ENCODE assay signal across 11 mouse cellular contexts in the genomic region with DNA sequence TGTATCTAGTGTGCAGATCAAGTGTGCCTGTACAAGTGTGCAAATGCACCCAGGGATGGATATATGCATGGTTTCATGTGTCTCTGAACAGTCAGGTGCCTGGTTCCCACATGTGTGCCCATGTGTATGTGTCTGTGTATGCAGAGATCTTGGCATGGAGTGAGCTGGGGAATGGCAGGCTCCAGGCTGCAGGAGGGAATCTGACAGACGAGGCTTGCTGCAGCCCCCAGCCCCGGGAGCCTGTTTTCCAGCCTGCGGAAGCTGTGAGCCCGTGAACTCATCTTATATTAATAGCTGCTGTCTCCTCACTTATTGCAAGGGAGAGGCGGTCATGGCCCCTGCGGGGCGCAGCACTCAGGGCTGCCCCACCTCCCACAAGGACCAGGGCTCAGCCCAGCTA. TPM values are rescaled to one million over a fixed set of nuclear protein-coding genes. Genes with fewer than 3 reads are reported as not detected.
DNase-seq lines count a peak whose midpoint lies in the region; ATAC-seq and TF ChIP-seq lines count a peak whose summit lies in the region.
"Had no signal": no experiment of that assay in that cellular context is flagged by ENCODE, and none has a peak within 500 bp of the region (broad histone marks: within the 10 kb centered on the region; RNA-seq: fewer than 3 reads in every experiment).

No protein-coding gene starts in this region.

- intact Hi-C loops in heart, postnatal 36 days (cut with DNase I), result no loop called here

- WGBS in limb, embryonic 14.5 days, result 28% methylated on average over 7 of the region's 7 CpGs

- no peaks in the 10 kb centered on the region for H3K27me3 ChIP-seq in limb, embryonic 14.5 days (ENCODE audit: control insufficient read depth, insufficient read depth, low read length)

- no peak for ATAC-seq in limb, embryonic 14.5 days (ENCODE audit: low FRiP score, low read depth)

- H3K27ac ChIP-seq in limb, embryonic 14.5 days (replicated peaks; ENCODE audit: low read depth, low read length), result 0 out of 2 replicates have a peak overlapping the region, but pooled peaks have one; percentile 13
- H3K27ac ChIP-seq: liver, embryonic 15.5 days had no signal

- no peak overlapping the region for H3K4me3 ChIP-seq in limb, embryonic 14.5 days (replicated peaks; ENCODE audit: low read length)
- H3K4me3 ChIP-seq: liver, embryonic 15.5 days had no signal

- H3K36me3 ChIP-seq in limb, embryonic 14.5 days (ENCODE audit: control insufficient read depth, insufficient read depth, low read length), result no peaks in the 10 kb centered on the region
- H3K36me3 ChIP-seq: liver, embryonic 15.5 days had no signal

- TF ChIP-seq POLR2A in limb, embryonic 14.5 days (IDR thresholded peaks at IDR 0.05; ENCODE audit: borderline replicate concordance, extremely low read depth, insufficient read depth, insufficient read length), result no peak

- DNase-seq in heart, adult 11 months, result peak; percentile 89
- no peak for DNase-seq in heart, postnatal 36 days
- peak; percentile 33 for DNase-seq in retina, postnatal 1 day
- DNase-seq in retina, embryonic 14.5 days (ENCODE audit: low spot score), result no peak
- DNase-seq in limb, embryonic 14.5 days (ENCODE audit: low spot score), result no peak
- no peak for DNase-seq in embryo, embryonic 10 days (ENCODE audit: low spot score)
- no peak for DNase-seq in testis, postnatal 14 days (ENCODE audit: low spot score)
- DNase-seq in right cerebral cortex, postnatal 4 days, result no peak
- DNase-seq: adrenal gland, postnatal 10 days; cerebellum, adult 8-10 months had no signal

- H3K9ac ChIP-seq in limb, embryonic 14.5 days (ENCODE audit: low read depth, low read length, severe bottlenecking), result peak overlapping the region; percentile 12; the same call in 1 of the 2 replicates
- H3K9ac ChIP-seq: liver, embryonic 15.5 days had no signal

- H3K4me1 ChIP-seq in limb, embryonic 14.5 days (ENCODE audit: control insufficient read depth, insufficient read depth, low read length), result peaks cover 31% of the 10 kb centered on the region

- no peak overlapping the region for H3K4me2 ChIP-seq in limb, embryonic 14.5 days (replicated peaks; ENCODE audit: low read depth, low read length, severe bottlenecking)
- H3K4me2 ChIP-seq: liver, embryonic 15.5 days had no signal

- H3K9me3 ChIP-seq in limb, embryonic 14.5 days (ENCODE audit: control insufficient read depth, low read length), result no peaks in the 10 kb centered on the region
- H3K9me3 ChIP-seq: liver, embryonic 15.5 days had no signal

RNA-seq across cellular contexts. Expression of gene Cd164l2, which starts 7.6 kb away (rescaled TPM):
- under 1 TPM in 1 of 2 experiments, not detected in 1; 0.51 TPM for total RNA-seq in heart, postnatal 36 days (2021)
- 3.2 and 3.4 TPM in 2 replicates for polyA plus RNA-seq in limb, embryonic 14.5 days (2012; rRNA removed)
- 4.9 and 6.3 TPM in 2 replicates for polyA plus RNA-seq in limb, embryonic 14.5 days (2014; fragmentation: Nextera tagmentation; extraction: Ambion mirVana)
- polyA plus RNA-seq: liver, embryonic 15.5 days had no signal

RNA-seq across cellular contexts. Expression of gene Gpr3, which starts 8.0 kb away (rescaled TPM):
- total RNA-seq in heart, postnatal 36 days (2021), result under 1 TPM in 1 of 2 experiments, not detected in 1; 0.16 TPM
- 0.84 and 1.1 TPM in 2 replicates for polyA plus RNA-seq in limb, embryonic 14.5 days (2012; rRNA removed)
- 0.22 TPM in 1 of 2 replicates, not detected in the other for polyA plus RNA-seq in limb, embryonic 14.5 days (2014; fragmentation: Nextera tagmentation; extraction: Ambion mirVana)
- polyA plus RNA-seq: liver, embryonic 15.5 days had no signal

RNA-seq across cellular contexts. Expression of gene Map3k6, which starts 36.2 kb away (rescaled TPM):
- 10 to 100 TPM; 15.5 to 20.1 TPM for total RNA-seq in heart, postnatal 36 days (2021)
- polyA plus RNA-seq in limb, embryonic 14.5 days (2012; rRNA removed), result 6.7 and 7.5 TPM in 2 replicates
- polyA plus RNA-seq in limb, embryonic 14.5 days (2014; fragmentation: Nextera tagmentation; extraction: Ambion mirVana), result 9.4 and 10.4 TPM in 2 replicates

RNA-seq across cellular contexts. Expression of gene Sytl1, which starts 58.5 kb away (rescaled TPM):
- 1 to 10 TPM in 1 of 2 experiments, under 1 TPM in 1; 0.50 to 1.5 TPM for total RNA-seq in heart, postnatal 36 days (2021)
- polyA plus RNA-seq in limb, embryonic 14.5 days (2012; rRNA removed), result 14.3 and 15.7 TPM in 2 replicates
- polyA plus RNA-seq in limb, embryonic 14.5 days (2014; fragmentation: Nextera tagmentation; extraction: Ambion mirVana), result 17.9 and 23.3 TPM in 2 replicates

Comparison
In these comparisons a context has a peak if more than half of its experiments do, and no peak if none do; other contexts are left out.
1. DNase-seq: peak in heart, adult 11 months (single experiment) and retina, postnatal 1 day (single experiment); none in heart, postnatal 36 days (0 of 2), retina, embryonic 14.5 days (single experiment), limb, embryonic 14.5 days (single experiment), embryo, embryonic 10 days (single experiment), testis, postnatal 14 days (single experiment) and right cerebral cortex, postnatal 4 days (single experiment).